Mouse (Mus musculus): ENCODE data around the gene Tex38.

DNA sequence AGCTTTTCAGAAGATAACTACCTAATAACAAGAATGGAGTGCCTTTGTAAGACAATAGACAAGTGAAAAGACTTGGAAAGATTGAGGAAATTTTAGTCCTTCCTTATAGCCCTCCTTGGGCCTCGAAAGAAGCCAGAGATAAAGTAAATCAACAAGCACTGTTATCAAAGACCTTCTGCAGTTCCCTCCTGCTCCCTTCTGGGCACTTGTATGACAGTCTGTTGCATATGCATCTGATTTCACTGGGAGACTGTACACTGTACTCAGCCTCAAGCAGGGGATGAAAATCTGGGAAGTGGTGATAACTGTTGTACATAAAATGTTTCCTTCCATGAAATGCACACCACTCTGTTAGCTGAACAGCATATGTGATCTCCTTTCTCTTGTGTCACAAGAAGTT, 31.5 kb downstream of the Tex38 start:
- TF ChIP-seq POLR2AphosphoS2 (IDR thresholded peaks at IDR 0.05; ENCODE audit: low read depth, low read length), result no peak
- no peak for TF ChIP-seq JUN (IDR thresholded peaks at IDR 0.05; ENCODE audit: insufficient read depth, low read depth, low read length)
- no peak for TF ChIP-seq GABPA (IDR thresholded peaks at IDR 0.05; ENCODE audit: insufficient replicate concordance, low read depth, low read length)
- no peak for TF ChIP-seq EP300 (IDR thresholded peaks at IDR 0.05; ENCODE audit: low read length)
- TF ChIP-seq CTCF (conservative IDR thresholded peaks at IDR 0.05 in 1 of 2, IDR thresholded peaks at IDR 0.05 in 1 of 2; ENCODE audit: low read depth in 2 of 2, low read length in 2 of 2), result no peak
- no peak for TF ChIP-seq POLR2A (IDR thresholded peaks at IDR 0.05; ENCODE audit: low read depth, low read length)
- TF ChIP-seq ELF1 (IDR thresholded peaks at IDR 0.05; ENCODE audit: low read depth, low read length), result no peak
- TF ChIP-seq BHLHE40 (IDR thresholded peaks at IDR 0.05; ENCODE audit: low read depth, low read length), result no peak
- no peak for TF ChIP-seq TBP (conservative IDR thresholded peaks at IDR 0.05; ENCODE audit: low read depth, low read length)
- TF ChIP-seq HCFC1 (IDR thresholded peaks at IDR 0.05; ENCODE audit: low read depth, low read length), result no peak

All from CH12.LX (cell line).